Mouse (Mus musculus): ENCODE data around the gene St3gal6. TPM values are rescaled to one million over a fixed set of nuclear protein-coding genes. Genes with fewer than 3 reads are reported as not detected.

The St3gal6 gene
- total RNA-seq, 2 experiments from 2014 or later: 21.2 to 22.6 TPM

DNA sequence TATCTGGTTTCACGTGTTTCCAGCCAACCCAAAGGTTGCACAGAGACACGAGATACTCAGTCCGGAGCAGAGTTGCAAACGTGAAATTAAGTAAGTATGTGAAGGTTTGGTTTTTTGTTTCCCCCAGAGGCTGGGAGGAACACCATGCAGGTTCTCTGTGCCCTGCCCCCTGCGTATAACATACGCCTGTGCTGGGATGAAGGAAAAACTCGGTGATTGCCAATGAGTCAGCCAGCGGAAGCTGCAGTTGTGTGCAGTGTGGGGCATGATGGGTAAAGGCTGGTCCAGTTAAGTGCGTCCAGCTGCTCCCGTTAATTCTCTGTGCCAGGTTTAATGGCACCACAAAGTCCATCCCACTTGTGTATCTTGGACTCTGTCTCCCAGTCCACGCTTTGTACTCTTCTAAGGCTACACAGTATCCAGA is 4.4 kb downstream of the St3gal6 start:
- intact Hi-C loops (cut with DNase I): loop anchor here (5.0 kb wide), 2 partner anchors 103 to 208 kb away; partner anchors contain the start of gene Cldnd1
- TF ChIP-seq CTCF (IDR thresholded peaks at IDR 0.05): no peak
- DNase-seq (ENCODE audit: extremely low spot score in 1 of 2, low spot score in 2 of 2): no peak
- Histone ChIP-seq H3K4me3 (peak overlapping the region; percentile 11), H3K27ac (no peak overlapping the region)

- intact Hi-C loops (cut with DNase I): no loop called here
- TF ChIP-seq CTCF (IDR thresholded peaks at IDR 0.05): no peak
- Histone ChIP-seq H3K27ac (no peak overlapping the region), H3K4me3 (no peak overlapping the region)
- DNase-seq (ENCODE audit: extremely low spot score in 1 of 2, low spot score in 2 of 2): no peak
Measured at GRCm38 (mm10) chr16:58516960-58517798, 6.9 kb downstream of the St3gal6 start.

DNA sequence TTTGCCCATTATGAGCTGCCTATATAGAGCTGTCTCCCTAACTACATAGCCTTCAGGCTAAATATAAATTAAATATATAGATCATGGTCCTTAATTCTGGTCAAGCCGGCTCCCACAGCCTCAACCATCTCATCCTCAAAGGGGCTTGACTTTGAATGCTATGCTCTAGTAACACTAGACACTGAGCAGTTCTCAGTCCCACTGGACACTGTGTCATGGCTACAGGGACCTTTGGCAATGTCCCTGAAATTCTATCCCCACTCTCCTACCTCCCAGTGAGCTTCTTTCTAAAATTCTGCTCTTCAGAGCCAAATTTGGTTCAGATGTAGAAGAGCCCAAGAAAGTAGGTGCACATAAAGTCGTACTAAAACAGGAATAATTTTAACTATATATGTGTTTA is 7.9 kb downstream of the St3gal6 start:
- no peak for DNase-seq (ENCODE audit: extremely low spot score in 1 of 2, low spot score in 2 of 2)
- TF ChIP-seq CTCF (IDR thresholded peaks at IDR 0.05): no peak
- intact Hi-C loops (cut with DNase I): no loop called here
- Histone ChIP-seq H3K27ac (no peak overlapping the region), H3K4me3 (no peak overlapping the region)

DNA sequence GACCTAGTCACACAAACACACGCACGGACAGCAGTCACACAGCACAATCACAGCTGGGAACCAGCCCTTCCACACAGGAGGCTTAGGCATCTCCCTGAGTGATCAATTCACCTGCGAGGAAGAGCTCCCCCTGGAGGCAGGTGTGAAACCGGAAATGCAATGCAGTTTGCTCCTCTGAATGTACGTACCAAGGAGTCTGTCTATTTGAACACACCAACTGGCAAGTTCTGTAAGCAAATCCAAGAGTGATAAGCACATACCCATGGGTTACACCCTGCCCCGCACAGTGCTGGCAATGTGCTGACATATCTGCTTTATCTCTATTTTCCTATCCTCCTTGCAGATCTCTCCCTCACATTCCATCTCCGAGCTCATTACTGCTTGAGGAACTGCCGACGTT is 9.5 kb downstream of the St3gal6 start:
- H3K27ac ChIP-seq: no peak overlapping the region
- H3K4me3 ChIP-seq: no peak overlapping the region
- intact Hi-C loops (cut with DNase I): no loop called here
- peak; percentile 59 for TF ChIP-seq CTCF (IDR thresholded peaks at IDR 0.05)
- no peak for DNase-seq (ENCODE audit: extremely low spot score in 1 of 2, low spot score in 2 of 2)

DNA sequence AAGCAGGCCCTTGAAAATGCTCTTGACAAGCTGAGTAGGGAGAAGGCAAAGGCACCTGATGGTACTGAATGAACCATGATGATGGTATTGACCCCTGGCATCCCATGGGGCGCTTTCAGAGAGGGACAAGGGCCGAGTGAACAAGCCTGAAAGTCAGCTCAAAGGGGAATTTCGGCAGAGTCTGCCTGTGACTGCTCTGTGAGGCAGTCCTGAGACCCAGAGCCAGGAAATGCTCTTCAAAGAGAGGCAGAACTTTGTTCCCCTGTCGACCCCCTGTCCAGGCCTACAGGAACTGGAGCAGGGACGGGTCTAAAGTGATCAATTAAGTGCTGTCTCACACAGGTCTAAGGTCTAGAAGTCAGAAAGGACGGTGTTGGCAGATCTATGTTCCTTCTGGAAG is 10.3 kb downstream of the St3gal6 start:
- H3K27ac ChIP-seq: peak overlapping the region; percentile 67
- H3K4me3 ChIP-seq: 0 out of 2 replicates have a peak overlapping the region, but pooled peaks have one; percentile 2
- intact Hi-C loops (cut with DNase I): no loop called here
- DNase-seq (ENCODE audit: extremely low spot score in 1 of 2, low spot score in 2 of 2): no peak
- no peak for TF ChIP-seq CTCF (IDR thresholded peaks at IDR 0.05)

- Histone ChIP-seq H3K4me3 (no peak overlapping the region), H3K27ac (peak overlapping the region; percentile 67; the same call in 1 of the 2 replicates)
- no peak for DNase-seq (ENCODE audit: extremely low spot score in 1 of 2, low spot score in 2 of 2)
- intact Hi-C loops (cut with DNase I): no loop called here
- no peak for TF ChIP-seq CTCF (IDR thresholded peaks at IDR 0.05)
Measured at GRCm38 (mm10) chr16:58512887-58513286, 11.2 kb downstream of the St3gal6 start.

DNA sequence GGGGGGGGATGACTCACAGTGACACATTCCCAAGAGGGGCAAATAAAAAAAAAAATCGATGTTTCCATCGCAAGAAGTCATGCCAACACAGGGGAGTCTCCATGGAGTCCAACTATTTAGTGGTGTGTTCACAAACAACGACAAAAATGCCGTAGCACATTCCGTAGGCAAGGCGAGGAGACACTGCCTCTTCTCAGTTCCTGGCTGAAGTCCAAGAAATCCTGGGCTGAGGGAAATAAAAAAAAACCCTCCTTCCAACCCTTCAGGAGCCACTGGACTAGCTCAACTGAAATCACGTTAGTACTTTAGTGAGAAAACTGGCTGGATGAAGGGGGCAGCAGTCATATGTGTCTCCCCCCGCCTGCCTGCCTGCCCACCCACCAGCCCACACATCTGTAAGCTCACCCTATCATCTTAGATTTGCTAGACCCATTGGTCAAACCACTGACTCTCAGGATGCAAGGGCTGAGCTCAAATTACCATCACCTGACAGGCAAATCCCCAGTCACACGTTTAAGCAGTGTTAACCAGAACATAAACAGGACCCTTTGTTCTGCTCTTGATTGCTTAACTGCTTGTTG is 11.8 kb downstream of the St3gal6 start:
- no peak for TF ChIP-seq CTCF (IDR thresholded peaks at IDR 0.05)
- intact Hi-C loops (cut with DNase I): no loop called here
- Histone ChIP-seq H3K27ac (peak overlapping the region; percentile 55; the same call in 1 of the 2 replicates), H3K4me3 (peak overlapping the region; percentile 13; the same call in 1 of the 2 replicates)
- no peak for DNase-seq (ENCODE audit: extremely low spot score in 1 of 2, low spot score in 2 of 2)

- Histone ChIP-seq H3K4me3 (no peak overlapping the region), H3K27ac (no peak overlapping the region)
- no peak for DNase-seq (ENCODE audit: extremely low spot score in 1 of 2, low spot score in 2 of 2)
- TF ChIP-seq CTCF (IDR thresholded peaks at IDR 0.05): no peak
- intact Hi-C loops (cut with DNase I): no loop called here
Measured at GRCm38 (mm10) chr16:58504945-58505344, 19.1 kb downstream of the St3gal6 start.

DNA sequence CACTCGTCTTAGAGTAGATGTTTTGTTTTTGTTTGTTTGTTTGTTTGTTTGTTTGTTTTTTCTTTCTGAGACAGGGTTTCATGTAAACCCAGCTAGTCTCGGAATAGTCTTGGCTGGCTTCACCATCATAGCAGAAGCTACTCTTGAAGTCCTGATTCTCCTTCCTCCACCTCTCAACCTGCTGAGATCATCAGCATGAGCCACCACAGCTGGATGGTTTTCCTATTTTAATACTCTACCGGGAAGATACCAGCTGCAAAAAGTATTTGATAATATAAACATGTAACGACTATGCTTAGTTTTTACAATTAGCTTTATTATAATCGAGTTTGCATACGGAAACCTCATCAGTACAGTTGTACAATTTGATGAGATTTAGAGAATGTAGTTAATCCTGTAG is 21.5 kb downstream of the St3gal6 start:
- intact Hi-C loops (cut with DNase I): no loop called here
- peak overlapping the region; percentile 40; the same call in 1 of the 2 replicates for H3K27ac ChIP-seq
- no peak overlapping the region for H3K4me3 ChIP-seq
- no peak for TF ChIP-seq CTCF (IDR thresholded peaks at IDR 0.05)
- DNase-seq (ENCODE audit: extremely low spot score in 1 of 2, low spot score in 2 of 2): no peak

GRCm38 (mm10) chr16:58501760-58502301 is 22.2 kb downstream of the St3gal6 start:
- peak overlapping the region; percentile 56; the same call in 1 of the 2 replicates for H3K27ac ChIP-seq
- intact Hi-C loops (cut with DNase I): no loop called here
- DNase-seq (ENCODE audit: extremely low spot score in 1 of 2, low spot score in 2 of 2): no peak

GRCm38 (mm10) chr16:58499650-58500049 is 24.4 kb downstream of the St3gal6 start:
- TF ChIP-seq CTCF (IDR thresholded peaks at IDR 0.05): no peak
- H3K27ac ChIP-seq: no peak overlapping the region
- no peak overlapping the region for H3K4me3 ChIP-seq
- intact Hi-C loops (cut with DNase I): no loop called here
- DNase-seq (ENCODE audit: extremely low spot score in 1 of 2, low spot score in 2 of 2): no peak

More at GRCm38 (mm10) chr16:58501760-58502301, 22.2 kb downstream of the St3gal6 start:
- no peak for TF ChIP-seq CTCF (IDR thresholded peaks at IDR 0.05)
- H3K4me3 ChIP-seq: no peak overlapping the region

DNA sequence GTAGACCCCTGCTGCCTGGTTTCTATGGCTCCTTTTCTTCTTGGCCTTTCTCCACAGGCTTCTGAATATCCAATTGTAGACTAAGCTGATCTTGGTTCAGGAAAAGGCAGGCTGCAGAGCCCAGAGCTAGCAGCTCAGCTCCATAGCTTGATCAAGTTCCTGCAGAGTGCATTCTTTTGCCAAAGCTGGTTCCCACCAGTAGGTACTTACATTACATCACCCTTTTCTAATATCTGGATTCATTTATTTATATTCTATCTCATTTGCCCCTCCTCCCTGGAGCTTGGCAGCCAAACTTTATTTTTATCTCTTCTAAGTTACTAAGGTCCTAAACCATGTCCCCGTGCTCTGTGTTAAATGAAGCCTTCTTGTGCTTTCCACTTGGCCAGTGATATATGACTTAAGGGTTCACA is 24.9 kb downstream of the St3gal6 start:
- peak overlapping the region; percentile 63; the same call in 1 of the 2 replicates for H3K27ac ChIP-seq

More for the DNA sequence above, 24.9 kb downstream of the St3gal6 start:
- DNase-seq (ENCODE audit: extremely low spot score in 1 of 2, low spot score in 2 of 2): no peak
- intact Hi-C loops (cut with DNase I): no loop called here
- no peak for TF ChIP-seq CTCF (IDR thresholded peaks at IDR 0.05)
- H3K4me3 ChIP-seq: no peak overlapping the region

All from left cerebral cortex, adult 2 months (tissue).